Mouse (Mus musculus): ENCODE measurements at regions not wholly inside any gene's neighbourhood (a gene's known extent, or its start where the extent isn't known, plus 50 kb on each side); places are given as distances from the start of the nearest gene placed in this dataset.

DNA sequence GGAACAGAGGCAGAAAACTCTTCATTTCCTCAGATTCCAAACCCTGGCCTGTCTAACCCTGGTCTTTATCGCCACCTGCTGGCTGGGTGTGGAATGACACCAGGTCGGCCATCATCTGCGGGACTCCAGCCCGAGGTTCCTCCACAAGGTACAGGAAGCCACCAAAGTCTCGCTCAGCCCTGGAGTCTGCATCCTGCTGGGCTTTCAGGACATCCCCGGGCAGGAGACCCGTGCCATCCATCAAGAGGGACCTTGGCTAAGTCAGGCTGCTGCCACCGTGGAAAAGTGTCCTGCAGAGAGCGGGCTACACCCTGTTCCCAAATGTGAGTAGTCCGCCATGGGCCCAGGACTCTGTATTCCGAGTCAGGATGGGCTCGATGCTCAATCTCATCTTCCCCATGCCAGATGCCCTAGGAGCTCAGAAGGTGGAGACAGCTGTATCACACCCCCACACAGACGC lies 74.4 kb upstream of the Larp1 start:
- Histone ChIP-seq H3K4me1 (replicated peaks) (peaks cover 12% of the 10 kb centered on the region), H3K4me3 (replicated peaks) (peak overlapping the region; percentile 27), H3K27ac (no peak overlapping the region), H3K9ac (no peak overlapping the region), H3K9me3 (replicated peaks) (no peaks in the 10 kb centered on the region), H3K36me3 (no peaks in the 10 kb centered on the region), H3K4me2 (peak overlapping the region; percentile 53), H3K27me3 (peaks cover 21% of the 10 kb centered on the region)
- ATAC-seq (ENCODE audit: low read depth) (peak; percentile 55), DNase-seq (peak; percentile 72)
- WGBS (ENCODE audit: insufficient replicate concordance) = 13% methylated on average over 13 of the region's 13 CpGs

DNA sequence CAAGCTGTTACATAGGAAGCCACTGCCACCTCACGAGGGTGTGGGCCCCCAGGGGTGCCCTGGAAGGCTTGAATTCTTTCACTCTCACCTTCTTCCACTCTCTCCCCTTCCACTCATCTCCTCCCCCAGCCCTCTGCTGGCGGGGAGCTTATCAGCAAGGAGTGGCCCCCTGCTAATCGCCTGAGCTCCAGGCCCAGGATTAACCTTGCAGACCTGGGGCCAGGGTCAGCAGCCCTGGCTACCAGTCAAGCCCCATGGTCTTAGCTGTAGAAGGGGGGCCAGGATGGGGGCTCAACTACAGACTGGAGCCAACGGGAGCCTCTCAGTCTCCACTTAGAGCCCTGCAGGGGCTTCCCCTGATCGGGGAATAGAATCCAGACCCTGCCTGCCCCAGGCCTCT lies 75.8 kb upstream of the Larp1 start:
- Histone ChIP-seq H3K9me3 (replicated peaks) (no peaks in the 10 kb centered on the region), H3K4me2 (no peak overlapping the region), H3K27ac (no peak overlapping the region), H3K4me3 (replicated peaks) (no peak overlapping the region), H3K36me3 (no peaks in the 10 kb centered on the region), H3K9ac (no peak overlapping the region), H3K4me1 (replicated peaks) (peaks cover 12% of the 10 kb centered on the region), H3K27me3 (peaks cover 28% of the 10 kb centered on the region)
- no peak for DNase-seq
- 7% methylated on average over 5 of the region's 5 CpGs for WGBS (ENCODE audit: insufficient replicate concordance)
- ATAC-seq (ENCODE audit: low read depth) = 0 out of 2 replicates have a peak, but pooled peaks have one; percentile 13

DNA sequence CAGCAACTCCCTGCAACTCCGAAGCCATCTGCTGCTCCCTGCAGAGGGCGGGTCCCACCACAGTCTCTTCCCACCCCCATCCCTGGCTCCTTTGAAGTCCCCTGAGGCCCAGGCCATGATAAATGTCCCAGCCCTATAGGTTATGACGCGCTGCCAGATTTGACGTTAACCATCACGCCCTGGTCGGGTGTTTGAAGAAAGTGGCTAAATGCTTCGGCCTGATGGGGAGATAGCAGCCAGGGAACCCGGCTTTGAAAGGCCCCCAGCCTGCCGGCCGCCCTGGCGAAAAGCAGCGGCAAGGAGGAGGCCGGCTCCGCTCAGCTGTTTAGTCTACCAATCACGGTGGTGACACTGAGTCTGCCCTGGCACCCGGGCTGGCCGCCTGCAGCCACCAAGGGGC lies 79.4 kb upstream of the Larp1 start:
- no peak for ATAC-seq (ENCODE audit: low read depth)
- no peak overlapping the region for H3K27ac ChIP-seq
- 17% methylated on average over 18 of the region's 18 CpGs for WGBS (ENCODE audit: insufficient replicate concordance)
- H3K27me3 ChIP-seq = peaks cover 28% of the 10 kb centered on the region
- no peaks in the 10 kb centered on the region for H3K9me3 ChIP-seq (replicated peaks)
- peaks cover 9% of the 10 kb centered on the region for H3K4me1 ChIP-seq (replicated peaks)
- no peak overlapping the region for H3K4me2 ChIP-seq
- no peak for DNase-seq
- no peaks in the 10 kb centered on the region for H3K36me3 ChIP-seq
- no peak overlapping the region for H3K9ac ChIP-seq
- H3K4me3 ChIP-seq (replicated peaks) = no peak overlapping the region

DNA sequence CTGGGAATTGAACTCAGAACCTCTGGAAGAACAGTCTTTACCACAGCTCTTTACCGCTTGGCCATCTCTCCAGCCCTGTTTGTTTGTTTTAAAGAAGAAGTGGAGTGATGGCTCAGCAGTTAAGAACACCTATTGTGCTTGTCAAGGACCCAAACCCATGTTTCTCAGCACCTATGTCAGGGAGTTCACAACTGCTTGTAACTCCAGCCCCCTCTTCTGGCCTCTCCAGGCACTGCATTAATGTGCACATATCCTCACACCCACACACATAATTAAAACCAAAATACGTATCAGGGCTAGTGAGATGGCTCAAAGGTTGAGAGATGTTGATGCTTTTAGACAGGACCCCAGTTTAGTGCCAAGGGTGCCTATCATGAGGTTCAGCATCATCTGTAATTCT lies 87.6 kb upstream of the Hand1 start:
- ATAC-seq (ENCODE audit: low read depth) (no peak), DNase-seq (no peak)
- no peak overlapping the region for H3K9ac ChIP-seq
- H3K9me3 ChIP-seq (replicated peaks) = no peaks in the 10 kb centered on the region
- no peak overlapping the region for H3K27ac ChIP-seq
- H3K4me1 ChIP-seq (replicated peaks) = 0 out of 2 replicates have a peak, but pooled peaks cover 6% of the 10 kb centered on the region
- H3K27me3 ChIP-seq = no peaks in the 10 kb centered on the region
- H3K36me3 ChIP-seq = no peaks in the 10 kb centered on the region
- no peak overlapping the region for H3K4me3 ChIP-seq (replicated peaks)
- WGBS (ENCODE audit: insufficient replicate concordance) = 73% methylated on average over 2 of the region's 2 CpGs
- H3K4me2 ChIP-seq = no peak overlapping the region

GRCm38 (mm10) chr11:57918447-57919059 lies 85.9 kb upstream of the Hand1 start:
- H3K9ac ChIP-seq = no peak overlapping the region
- ATAC-seq (ENCODE audit: low read depth) (no peak), DNase-seq (no peak)
- 0 out of 2 replicates have a peak, but pooled peaks cover 3% of the 10 kb centered on the region for H3K27me3 ChIP-seq
- H3K4me3 ChIP-seq (replicated peaks) = no peak overlapping the region
- H3K27ac ChIP-seq = no peak overlapping the region
- no peak overlapping the region for H3K4me2 ChIP-seq
- 77% methylated on average over 18 of the region's 18 CpGs for WGBS (ENCODE audit: insufficient replicate concordance)
- H3K36me3 ChIP-seq = no peaks in the 10 kb centered on the region
- H3K9me3 ChIP-seq (replicated peaks) = no peaks in the 10 kb centered on the region
- H3K4me1 ChIP-seq (replicated peaks) = 0 out of 2 replicates have a peak, but pooled peaks cover 7% of the 10 kb centered on the region

DNA sequence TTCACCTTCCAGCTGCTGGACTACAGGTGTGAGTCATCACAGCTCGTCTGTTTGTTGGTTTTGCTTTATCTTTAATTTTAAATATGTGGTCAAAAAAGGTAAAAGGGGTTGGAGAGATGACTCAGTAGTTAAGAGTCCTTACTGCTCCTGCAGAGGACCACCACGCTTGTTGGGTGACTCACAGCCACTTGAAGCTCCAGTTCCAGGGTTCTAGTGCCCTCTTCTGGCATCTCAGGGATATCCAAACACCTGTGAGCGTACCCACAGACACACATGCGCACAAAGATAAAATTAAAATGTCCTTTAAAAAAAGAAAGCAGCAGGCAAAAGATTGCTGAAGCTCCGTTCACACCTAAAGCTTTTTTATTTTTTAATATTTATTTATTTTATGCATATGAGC lies 85.4 kb upstream of the Hand1 start:
- Histone ChIP-seq H3K27me3 (0 out of 2 replicates have a peak, but pooled peaks cover 8% of the 10 kb centered on the region), H3K36me3 (no peaks in the 10 kb centered on the region), H3K4me3 (replicated peaks) (no peak overlapping the region), H3K4me2 (no peak overlapping the region), H3K9ac (no peak overlapping the region), H3K27ac (no peak overlapping the region), H3K9me3 (replicated peaks) (no peaks in the 10 kb centered on the region), H3K4me1 (replicated peaks) (0 out of 2 replicates have a peak, but pooled peaks cover 8% of the 10 kb centered on the region)
- DNase-seq (no peak), ATAC-seq (ENCODE audit: low read depth) (no peak)
- WGBS (ENCODE audit: insufficient replicate concordance) = 52% methylated on average over 5 of the region's 5 CpGs

DNA sequence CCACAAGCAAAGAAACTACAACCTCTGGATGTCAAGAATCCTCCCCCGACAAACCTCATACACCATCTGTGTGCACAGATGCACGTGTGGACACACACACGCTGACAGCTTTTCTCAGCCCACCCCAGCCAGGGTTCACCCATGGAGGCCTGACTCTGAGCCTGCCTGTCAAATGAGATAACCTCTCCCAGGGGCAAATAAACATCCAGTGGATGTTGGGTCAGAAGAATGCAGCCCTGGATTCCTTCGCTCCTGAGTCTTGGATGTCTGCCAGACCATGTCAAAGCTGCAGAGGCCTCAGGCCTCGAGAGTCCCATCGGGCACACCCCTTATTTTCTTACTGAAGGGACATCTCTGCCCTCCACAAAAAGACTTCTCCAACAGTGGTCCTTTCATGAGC lies 83.4 kb upstream of the Hand1 start:
- H3K9ac ChIP-seq = no peak overlapping the region
- no peaks in the 10 kb centered on the region for H3K9me3 ChIP-seq (replicated peaks)
- DNase-seq (no peak), ATAC-seq (ENCODE audit: low read depth) (no peak)
- 0 out of 2 replicates have a peak, but pooled peaks cover 15% of the 10 kb centered on the region for H3K4me1 ChIP-seq (replicated peaks)
- H3K27me3 ChIP-seq = 0 out of 2 replicates have a peak, but pooled peaks cover 8% of the 10 kb centered on the region
- H3K36me3 ChIP-seq = no peaks in the 10 kb centered on the region
- no peak overlapping the region for H3K27ac ChIP-seq
- 47% methylated on average over 6 of the region's 6 CpGs for WGBS (ENCODE audit: insufficient replicate concordance)
- H3K4me2 ChIP-seq = no peak overlapping the region
- no peak overlapping the region for H3K4me3 ChIP-seq (replicated peaks)

DNA sequence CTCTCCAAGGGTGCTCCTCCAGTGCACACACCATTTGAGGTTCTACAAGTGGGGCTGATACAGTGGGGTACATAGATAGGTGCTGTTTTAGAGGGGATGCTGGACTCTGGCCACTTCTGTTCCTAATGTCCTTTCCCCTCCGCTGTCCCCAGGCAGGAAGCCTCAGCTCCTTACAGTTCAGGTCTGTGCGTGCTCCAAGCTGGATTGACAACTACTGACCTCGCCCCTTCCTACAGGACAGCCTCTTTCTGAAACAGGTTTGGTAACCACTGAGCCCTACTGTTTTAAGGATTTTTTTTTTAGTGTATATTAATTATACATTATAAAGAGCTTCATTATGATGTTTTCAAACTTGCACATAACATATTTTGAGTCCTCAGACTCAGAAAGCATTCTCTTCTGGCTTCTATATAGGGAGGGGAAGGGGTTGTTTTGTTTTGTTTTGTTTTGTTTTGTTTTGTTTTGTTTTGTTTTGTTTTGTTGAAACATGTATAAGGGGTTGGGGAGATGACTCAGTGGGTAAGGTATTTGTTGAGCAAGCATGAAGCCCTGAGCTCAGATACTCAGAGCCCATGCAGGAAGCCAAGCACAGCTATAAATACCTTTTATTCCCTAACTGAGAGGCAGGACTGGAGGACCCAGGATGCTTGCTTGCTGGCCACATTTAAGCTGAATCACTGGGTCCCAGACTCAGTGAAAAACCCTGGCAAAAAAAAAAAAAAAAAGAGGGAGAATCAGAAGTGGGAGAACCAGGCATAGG lies 81.4 kb upstream of the Hand1 start:
- no peak overlapping the region for H3K4me3 ChIP-seq (replicated peaks)
- H3K9ac ChIP-seq = no peak overlapping the region
- ATAC-seq (ENCODE audit: low read depth) (no peak), DNase-seq (no peak)
- 0 out of 2 replicates have a peak, but pooled peaks cover 15% of the 10 kb centered on the region for H3K4me1 ChIP-seq (replicated peaks)
- 55% methylated on average over 3 of the region's 3 CpGs for WGBS (ENCODE audit: insufficient replicate concordance)
- H3K27me3 ChIP-seq = 0 out of 2 replicates have a peak, but pooled peaks cover 8% of the 10 kb centered on the region
- no peak overlapping the region for H3K4me2 ChIP-seq
- no peaks in the 10 kb centered on the region for H3K36me3 ChIP-seq
- no peaks in the 10 kb centered on the region for H3K9me3 ChIP-seq (replicated peaks)
- H3K27ac ChIP-seq = no peak overlapping the region

GRCm38 (mm10) chr11:57913020-57913699 lies 80.5 kb upstream of the Hand1 start:
- H3K9ac ChIP-seq = no peak overlapping the region
- no peaks in the 10 kb centered on the region for H3K36me3 ChIP-seq
- DNase-seq (no peak), ATAC-seq (ENCODE audit: low read depth) (no peak)
- H3K27me3 ChIP-seq = 0 out of 2 replicates have a peak, but pooled peaks cover 8% of the 10 kb centered on the region
- no peaks in the 10 kb centered on the region for H3K9me3 ChIP-seq (replicated peaks)
- 0 out of 2 replicates have a peak, but pooled peaks cover 15% of the 10 kb centered on the region for H3K4me1 ChIP-seq (replicated peaks)
- H3K4me3 ChIP-seq (replicated peaks) = no peak overlapping the region
- 12% methylated on average over 14 of the region's 14 CpGs for WGBS (ENCODE audit: insufficient replicate concordance)
- no peak overlapping the region for H3K4me2 ChIP-seq
- no peak overlapping the region for H3K27ac ChIP-seq

- no peaks in the 10 kb centered on the region for H3K9me3 ChIP-seq (replicated peaks)
- no peaks in the 10 kb centered on the region for H3K36me3 ChIP-seq
- WGBS (ENCODE audit: insufficient replicate concordance) = 14% methylated on average over 10 of the region's 10 CpGs
- H3K9ac ChIP-seq = no peak overlapping the region
- no peak overlapping the region for H3K27ac ChIP-seq
- no peak overlapping the region for H3K4me3 ChIP-seq (replicated peaks)
- DNase-seq (no peak), ATAC-seq (ENCODE audit: low read depth) (no peak)
- no peak overlapping the region for H3K4me2 ChIP-seq
- 0 out of 2 replicates have a peak, but pooled peaks cover 15% of the 10 kb centered on the region for H3K4me1 ChIP-seq (replicated peaks)
- H3K27me3 ChIP-seq = 0 out of 2 replicates have a peak, but pooled peaks cover 8% of the 10 kb centered on the region
Measured at GRCm38 (mm10) chr11:57911698-57912283, 79.2 kb upstream of the Hand1 start.

GRCm38 (mm10) chr11:57904216-57904615 lies 71.6 kb upstream of the Hand1 start:
- ATAC-seq (ENCODE audit: low read depth) (no peak), DNase-seq (no peak)
- no peak overlapping the region for H3K27ac ChIP-seq
- no peaks in the 10 kb centered on the region for H3K27me3 ChIP-seq
- no peak overlapping the region for H3K4me3 ChIP-seq (replicated peaks)
- no peaks in the 10 kb centered on the region for H3K36me3 ChIP-seq
- H3K4me1 ChIP-seq (replicated peaks) = no peaks in the 10 kb centered on the region
- no peak overlapping the region for H3K9ac ChIP-seq
- no peaks in the 10 kb centered on the region for H3K9me3 ChIP-seq (replicated peaks)
- no peak overlapping the region for H3K4me2 ChIP-seq
- 19% methylated on average over 9 of the region's 9 CpGs for WGBS (ENCODE audit: insufficient replicate concordance)
